Mouse (Mus musculus) cerebellum, adult 2 months (tissue): ENCODE measurements at regions not wholly inside any gene's neighbourhood (a gene's known extent, or its start where the extent isn't known, plus 50 kb on each side); places are given as distances from the start of the nearest gene placed in this dataset.

ENCODE experiments used
- CTCF ChIP-seq: fragments of 200-500 bp; IDR thresholded peaks from 2 replicates; pipeline ENCODE4 v1.5.1; 2011; ENCODE audit warnings: low read depth, mild to moderate bottlenecking, control low read depth, low read length, moderate library complexity, borderline replicate concordance; ENCODE audit not compliant: insufficient read depth
- POLR2A ChIP-seq: fragments of 200-500 bp; IDR thresholded peaks from 2 replicates; pipeline ENCODE4 v1.6.1; 2011; ENCODE audit warnings: low read length, control low read depth, borderline replicate concordance; ENCODE audit not compliant: insufficient read depth

DNA sequence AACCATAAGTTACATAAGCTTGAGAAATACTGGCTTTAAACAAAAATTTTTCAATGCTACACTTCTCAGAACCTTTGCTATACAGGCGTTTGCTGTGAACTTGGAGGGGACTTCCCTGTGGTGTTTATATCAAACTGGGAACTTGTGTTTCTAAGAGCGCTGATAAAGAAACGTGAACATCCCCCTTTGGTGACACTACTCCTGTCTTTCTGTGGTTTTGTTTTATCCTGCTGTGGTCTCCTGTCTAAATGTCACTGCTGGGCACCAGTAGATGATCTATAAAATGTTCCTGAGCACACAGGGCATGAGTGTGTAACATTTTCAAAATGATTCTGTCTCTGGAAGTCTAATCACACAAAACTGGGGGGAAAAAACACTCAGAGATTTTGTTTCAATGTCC, 134.1 kb upstream of the Zranb2 start:
- TF ChIP-seq CTCF = no peak
- no peak for TF ChIP-seq POLR2A
